Mouse (Mus musculus): ENCODE measurements at regions not wholly inside any gene's neighbourhood (a gene's known extent, or its start where the extent isn't known, plus 50 kb on each side); places are given as distances from the start of the nearest gene placed in this dataset.

GRCm38 (mm10) chr5:146684429-146684828, 99.4 kb upstream of the Gpr12 start:
- no peak for DNase-seq

- no peak for DNase-seq
Observed at GRCm38 (mm10) chr5:146683554-146683953, 98.5 kb upstream of the Gpr12 start.

- no peak for DNase-seq
Observed at GRCm38 (mm10) chr5:146682893-146683292, 97.9 kb upstream of the Gpr12 start.

- DNase-seq, result no peak
Observed at GRCm38 (mm10) chr5:146681512-146681911, 96.5 kb upstream of the Gpr12 start.

- no peak for DNase-seq
Observed at GRCm38 (mm10) chr5:146679198-146679681, 94.2 kb upstream of the Gpr12 start.

- no peak for DNase-seq
Observed at GRCm38 (mm10) chr5:146678775-146679170, 93.7 kb upstream of the Gpr12 start.

GRCm38 (mm10) chr5:146678049-146678774, 93.2 kb upstream of the Gpr12 start:
- DNase-seq, result no peak

- no peak for DNase-seq
Observed at GRCm38 (mm10) chr5:146677151-146677515, 92.1 kb upstream of the Gpr12 start.

- no peak for DNase-seq
Observed at GRCm38 (mm10) chr5:146676470-146677150, 91.6 kb upstream of the Gpr12 start.

GRCm38 (mm10) chr5:146675887-146676277, 90.8 kb upstream of the Gpr12 start:
- DNase-seq, result no peak

GRCm38 (mm10) chr5:146675006-146675886, 90.2 kb upstream of the Gpr12 start:
- peak; percentile 33 for DNase-seq

GRCm38 (mm10) chr5:146661751-146662150, 76.7 kb upstream of the Gpr12 start:
- no peak for DNase-seq

- DNase-seq, result no peak
Observed at GRCm38 (mm10) chr5:146657228-146657627, 72.2 kb upstream of the Gpr12 start.

- no peak for DNase-seq
Observed at GRCm38 (mm10) chr5:146655394-146655793, 70.4 kb upstream of the Gpr12 start.

GRCm38 (mm10) chr5:146653686-146654450, 68.8 kb upstream of the Gpr12 start:
- no peak for DNase-seq

- no peak for DNase-seq
Observed at GRCm38 (mm10) chr5:146652874-146653273, 67.8 kb upstream of the Gpr12 start.

GRCm38 (mm10) chr5:146648519-146649060, 63.6 kb upstream of the Gpr12 start:
- no peak for DNase-seq

GRCm38 (mm10) chr5:146647628-146648380, 62.8 kb upstream of the Gpr12 start:
- DNase-seq, result no peak

GRCm38 (mm10) chr5:146644499-146644898, 59.5 kb upstream of the Gpr12 start:
- DNase-seq, result no peak

- no peak for DNase-seq
Observed at GRCm38 (mm10) chr5:146641931-146642330, 56.9 kb upstream of the Gpr12 start.

- no peak for DNase-seq
Observed at GRCm38 (mm10) chr5:146636859-146637258, 51.8 kb upstream of the Gpr12 start.

All from cerebellum, adult 11-12 months (tissue).